Mouse (Mus musculus) hindbrain, embryonic 13.5 days (tissue): ENCODE results near the gene Trnp1. TPM values are rescaled to one million over a fixed set of nuclear protein-coding genes. Genes with fewer than 3 reads are reported as not detected.
A peak's percentile ranks its signal among the peaks of the same experiment; 100 is the strongest.

Experiments
- ATAC-seq: fragments of 200-750 bp; cut with Nextera tagmentation; 2 replicates; pipeline ENCODE4 v1.8.0; 2017; ENCODE audit warnings: moderate TSS enrichment; ENCODE audit not compliant: low FRiP score
- H3K27ac ChIP-seq: fragments of 300-500 bp; sonication (generic); 2 replicates; pipeline ENCODE4 v1.5.1; 2015; ENCODE audit warnings: inconsistent platforms, mild to moderate bottlenecking, moderate library complexity
- H3K27me3 ChIP-seq: fragments of 300-500 bp; sonication (generic); 2 replicates; pipeline ENCODE4 v1.6.1; 2015; ENCODE audit warnings: mild to moderate bottlenecking, inconsistent platforms
- H3K36me3 ChIP-seq: fragments of 300-500 bp; sonication (generic); 2 replicates; pipeline ENCODE4 v1.6.1; 2015; ENCODE audit warnings: mild to moderate bottlenecking, inconsistent platforms
- H3K4me1 ChIP-seq: fragments of 300-500 bp; sonication (generic); replicated peaks from 2 replicates; pipeline ENCODE4 v1.6.1; 2015; ENCODE audit warnings: inconsistent platforms
- H3K4me2 ChIP-seq: fragments of 300-500 bp; sonication (generic); 2 replicates; pipeline ENCODE4 v1.6.1; 2015; ENCODE audit warnings: inconsistent platforms, mild to moderate bottlenecking, moderate library complexity
- H3K4me3 ChIP-seq: fragments of 300-500 bp; sonication (generic); 2 replicates; pipeline ENCODE4 v1.5.1; 2015; ENCODE audit warnings: mild to moderate bottlenecking, inconsistent platforms
- H3K9ac ChIP-seq: fragments of 300-500 bp; sonication (generic); 2 replicates; pipeline ENCODE4 v1.6.1; 2015; ENCODE audit warnings: mild to moderate bottlenecking, inconsistent platforms
- H3K9me3 ChIP-seq: fragments of 300-500 bp; sonication (generic); 2 replicates; pipeline ENCODE4 v1.6.1; 2016; ENCODE audit warnings: inconsistent platforms
- WGBS: fragments of 180-500 bp; shearing (Covaris S2); methylation state at CpG from one replicate; pipeline ENCODE4 v1.1.7; 2015; 5-methylcytosine and 5-hydroxymethylcytosine counted together
- polyA plus RNA-seq: library from polyadenylated mRNA; unstranded; fragments of >200 nt; fragmentation: Nextera tagmentation; extraction: Ambion mirVana; gene quantifications from 2 replicates; pipeline ENCODE4 v1.2.1, GENCODE M21; 2015

The Trnp1 gene
- polyA plus RNA-seq, 1 experiment from 2014 or later: 3.9 TPM

DNA sequence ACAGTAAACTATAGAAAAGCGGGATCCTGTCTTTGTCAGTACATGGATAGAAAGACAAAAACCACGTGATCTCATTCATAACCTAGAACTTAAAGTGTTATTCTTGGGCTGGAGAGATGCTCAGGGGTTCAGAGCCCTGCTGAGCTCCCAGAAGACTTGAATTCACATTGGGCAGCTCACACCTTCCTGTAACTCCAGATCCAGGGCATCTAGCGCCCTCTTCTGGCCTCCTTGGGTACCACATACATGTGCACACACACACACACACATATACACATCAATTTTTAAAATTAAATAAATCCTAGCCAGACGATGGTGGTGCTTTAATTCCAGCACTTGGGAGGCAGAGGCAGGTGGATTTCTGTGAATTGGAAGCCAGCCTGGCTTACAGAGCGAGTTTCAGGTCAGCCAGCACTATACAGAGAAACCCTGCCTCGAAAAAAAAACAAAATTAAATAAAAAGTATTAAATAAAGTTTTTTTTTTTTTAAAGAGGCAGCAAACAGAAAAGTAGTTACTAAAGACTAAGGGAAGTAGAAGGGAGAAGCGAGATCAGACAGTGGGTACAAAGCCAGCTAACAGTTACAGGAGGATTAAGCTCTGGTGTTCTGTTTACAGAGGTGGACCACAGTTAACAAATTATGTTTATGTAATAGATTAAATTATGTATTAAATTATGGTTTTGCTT, 27.1 kb downstream of the Trnp1 start:
- H3K4me2 ChIP-seq: no peak overlapping the region
- H3K9me3 ChIP-seq: no peaks in the 10 kb centered on the region
- no peak overlapping the region for H3K4me3 ChIP-seq
- H3K4me1 ChIP-seq: peaks cover 15% of the 10 kb centered on the region
- no peak overlapping the region for H3K27ac ChIP-seq
- H3K27me3 ChIP-seq: peaks cover 31% of the 10 kb centered on the region
- 88% methylated on average over 7 of the region's 7 CpGs for WGBS
- H3K9ac ChIP-seq: no peak overlapping the region
- ATAC-seq: no peak
- H3K36me3 ChIP-seq: no peaks in the 10 kb centered on the region

DNA sequence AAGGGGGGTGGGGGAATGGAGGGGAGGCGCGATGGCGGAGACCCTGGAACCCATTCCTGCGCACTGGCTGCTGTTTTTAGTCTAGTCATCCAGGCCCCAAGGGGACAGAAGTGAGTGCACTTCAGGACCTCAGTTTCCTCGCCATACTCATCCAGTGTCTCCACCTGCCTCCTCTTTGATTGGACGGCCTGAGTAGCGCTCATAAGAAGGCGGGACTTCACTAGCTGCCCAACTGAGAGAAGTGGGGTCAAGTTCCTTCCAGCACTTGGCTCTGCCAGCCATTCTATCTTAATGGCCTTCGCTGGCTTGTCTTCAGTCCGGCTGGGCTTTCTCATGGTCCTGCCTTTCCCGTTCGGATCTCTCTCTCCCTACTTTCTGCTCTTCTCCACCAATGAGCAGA, 29.2 kb downstream of the Trnp1 start:
- WGBS: 21% methylated on average over 12 of the region's 12 CpGs
- no peaks in the 10 kb centered on the region for H3K36me3 ChIP-seq
- peaks cover 29% of the 10 kb centered on the region for H3K27me3 ChIP-seq
- H3K4me1 ChIP-seq: peaks cover 15% of the 10 kb centered on the region
- ATAC-seq: no peak
- H3K27ac ChIP-seq: no peak overlapping the region
- 0 out of 2 replicates have a peak overlapping the region, but pooled peaks have one; percentile 2 for H3K4me3 ChIP-seq
- 0 out of 2 replicates have a peak overlapping the region, but pooled peaks have one; percentile 17 for H3K4me2 ChIP-seq
- H3K9ac ChIP-seq: no peak overlapping the region
- H3K9me3 ChIP-seq: no peaks in the 10 kb centered on the region

DNA sequence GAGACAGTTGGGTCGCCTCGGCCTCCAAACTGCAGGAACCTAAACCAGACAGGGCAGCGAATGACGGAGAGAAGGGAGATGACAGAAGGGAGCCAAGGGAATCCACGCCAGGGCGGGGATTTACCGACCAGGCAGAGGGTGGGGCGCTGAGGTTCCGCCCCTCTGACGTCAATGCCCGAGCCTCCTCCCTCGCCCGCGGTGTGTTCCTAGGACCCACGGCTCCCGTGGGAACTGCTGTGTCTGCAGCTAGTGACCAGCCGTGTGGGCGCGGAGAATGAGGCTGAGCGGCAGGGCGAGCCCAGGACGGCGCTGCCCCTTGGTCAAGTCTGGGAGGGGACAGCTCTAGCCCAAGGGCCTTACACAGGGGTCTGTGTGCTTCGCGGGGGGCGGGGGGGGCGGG, 30.3 kb downstream of the Trnp1 start:
- no peak for ATAC-seq
- no peaks in the 10 kb centered on the region for H3K9me3 ChIP-seq
- H3K4me2 ChIP-seq: peak overlapping the region; percentile 91
- no peak overlapping the region for H3K27ac ChIP-seq
- H3K36me3 ChIP-seq: no peaks in the 10 kb centered on the region
- peaks cover 15% of the 10 kb centered on the region for H3K4me1 ChIP-seq
- peak overlapping the region; percentile 45 for H3K4me3 ChIP-seq
- WGBS: 0% methylated on average over 27 of the region's 27 CpGs
- peaks cover 29% of the 10 kb centered on the region for H3K27me3 ChIP-seq
- peak overlapping the region; percentile 70 for H3K9ac ChIP-seq

DNA sequence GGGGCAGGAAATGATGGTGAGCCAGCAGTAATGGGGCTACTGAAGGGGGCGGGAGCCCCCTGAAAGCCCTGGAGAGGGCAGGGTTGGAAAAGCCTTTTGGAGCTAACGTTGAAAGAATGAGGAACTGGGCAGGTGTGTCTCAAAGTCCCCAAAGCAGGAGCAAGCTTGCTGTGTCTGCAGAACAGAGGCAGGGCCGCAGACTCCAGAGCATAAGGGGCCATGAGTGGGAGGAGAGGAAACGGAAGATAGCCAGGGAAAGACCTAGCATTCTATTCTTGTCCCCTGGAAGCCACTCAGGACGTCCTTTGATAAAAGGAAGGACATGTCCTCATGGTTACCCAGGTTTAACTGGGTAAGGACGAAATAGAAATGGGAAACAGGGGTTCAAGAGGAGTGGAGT, 35.2 kb downstream of the Trnp1 start:
- Histone ChIP-seq H3K36me3 (no peaks in the 10 kb centered on the region), H3K9ac (no peak overlapping the region), H3K4me2 (no peak overlapping the region), H3K27me3 (peaks cover 9% of the 10 kb centered on the region; the same call in 1 of the 2 replicates), H3K4me1 (peaks cover 5% of the 10 kb centered on the region), H3K27ac (no peak overlapping the region), H3K4me3 (no peak overlapping the region), H3K9me3 (no peaks in the 10 kb centered on the region)
- no peak for ATAC-seq
- 66% methylated on average over 6 of the region's 6 CpGs for WGBS

DNA sequence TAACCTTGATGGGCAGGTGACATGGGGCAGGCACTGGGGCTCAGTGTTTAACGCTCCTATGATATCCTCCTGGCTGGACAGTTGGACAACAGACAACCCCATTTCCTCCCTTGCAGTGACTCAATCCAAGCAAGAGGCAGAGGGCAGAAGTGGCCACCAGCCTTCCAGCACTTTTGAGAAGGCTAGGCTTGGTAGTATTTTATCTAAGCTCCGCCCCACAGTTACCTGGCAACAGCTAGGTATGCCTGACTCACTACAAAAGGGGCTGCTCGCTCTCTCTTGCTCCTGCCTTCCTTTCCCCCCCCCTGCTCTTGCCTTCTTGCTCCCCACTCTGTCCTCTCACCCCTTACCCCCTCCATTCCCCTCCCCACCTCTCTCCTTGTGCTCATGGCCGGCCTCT, 37.0 kb downstream of the Trnp1 start:
- Histone ChIP-seq H3K36me3 (no peaks in the 10 kb centered on the region), H3K4me2 (no peak overlapping the region), H3K4me3 (no peak overlapping the region), H3K4me1 (no peaks in the 10 kb centered on the region), H3K9me3 (no peaks in the 10 kb centered on the region), H3K9ac (no peak overlapping the region), H3K27ac (no peak overlapping the region), H3K27me3 (no peaks in the 10 kb centered on the region)
- ATAC-seq: no peak
- WGBS: 70% methylated on average over 4 of the region's 4 CpGs

DNA sequence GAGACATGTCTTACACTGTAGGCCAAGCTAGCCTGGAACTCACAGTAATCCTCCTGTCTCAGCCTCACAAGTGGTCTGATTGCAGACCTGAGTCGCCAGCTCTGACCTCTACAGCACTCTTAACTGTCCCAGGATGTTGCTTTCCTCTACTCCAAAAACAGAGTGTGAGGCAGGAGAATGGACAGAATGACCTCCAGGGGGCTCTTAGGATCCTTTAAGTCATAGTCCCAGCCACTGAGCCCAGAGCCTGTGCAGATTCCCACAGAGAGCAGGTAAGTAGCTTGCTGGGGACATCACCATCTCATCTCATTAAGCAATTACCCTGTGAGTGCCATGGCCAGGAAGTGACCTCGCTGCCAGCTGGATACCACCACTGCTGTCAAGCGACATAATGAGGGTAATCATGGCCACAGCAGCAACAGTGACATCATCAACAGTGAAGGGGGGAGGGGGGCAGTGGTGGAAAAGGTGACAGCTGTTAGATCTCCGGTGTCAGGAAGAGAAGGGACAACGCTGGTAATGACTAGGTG, 37.5 kb downstream of the Trnp1 start:
- no peak for ATAC-seq
- 63% methylated on average over 5 of the region's 5 CpGs for WGBS
- Histone ChIP-seq H3K36me3 (no peaks in the 10 kb centered on the region), H3K4me2 (no peak overlapping the region), H3K4me3 (no peak overlapping the region), H3K27ac (no peak overlapping the region), H3K27me3 (no peaks in the 10 kb centered on the region), H3K9ac (no peak overlapping the region), H3K9me3 (no peaks in the 10 kb centered on the region), H3K4me1 (no peaks in the 10 kb centered on the region)

DNA sequence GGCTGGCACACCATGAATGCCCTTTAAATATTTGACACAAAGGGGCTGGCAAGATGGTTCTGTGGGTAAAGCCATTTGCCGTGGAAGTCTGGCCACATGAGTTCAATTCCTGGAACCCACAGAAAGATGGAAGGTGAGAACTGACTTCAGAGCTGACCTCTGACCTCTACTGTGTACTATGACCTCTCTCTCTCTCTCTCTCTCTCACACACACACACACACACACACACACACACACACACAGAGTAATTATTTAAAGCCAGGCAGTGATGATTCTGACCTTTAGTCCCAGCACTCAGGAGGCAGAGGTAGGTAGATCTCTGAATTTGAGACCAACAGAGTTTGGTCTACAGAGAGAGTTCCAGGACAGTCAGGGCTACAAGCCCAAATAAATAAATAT, 38.3 kb downstream of the Trnp1 start:
- Histone ChIP-seq H3K9ac (no peak overlapping the region), H3K4me2 (no peak overlapping the region), H3K4me3 (no peak overlapping the region), H3K27ac (no peak overlapping the region), H3K4me1 (no peaks in the 10 kb centered on the region), H3K27me3 (no peaks in the 10 kb centered on the region), H3K36me3 (no peaks in the 10 kb centered on the region), H3K9me3 (no peaks in the 10 kb centered on the region)
- no peak for ATAC-seq
- 93% methylated on average over 1 of the region's 1 CpGs for WGBS

DNA sequence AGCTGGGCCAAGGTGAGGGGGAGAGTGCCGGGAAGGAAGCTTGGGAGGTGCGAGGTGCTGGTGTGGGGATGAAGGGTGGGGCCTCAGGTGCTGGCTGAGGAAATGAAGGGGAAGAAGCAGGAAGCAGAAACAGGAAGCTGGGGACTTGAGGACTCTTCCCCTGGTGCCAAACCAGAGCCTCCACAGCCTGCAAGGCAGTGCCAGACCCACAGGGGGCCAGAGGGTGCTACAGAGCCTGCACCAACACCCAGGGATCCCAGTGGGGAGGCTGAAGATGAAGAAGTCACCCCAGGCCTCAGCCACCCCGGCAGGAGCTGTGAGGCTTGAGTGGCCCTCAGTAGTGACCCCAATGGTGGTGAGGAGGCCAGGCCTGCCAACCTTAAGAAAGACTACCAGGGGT, 40.3 kb downstream of the Trnp1 start:
- Histone ChIP-seq H3K4me3 (no peak overlapping the region), H3K4me1 (no peaks in the 10 kb centered on the region), H3K4me2 (no peak overlapping the region), H3K27me3 (no peaks in the 10 kb centered on the region), H3K27ac (no peak overlapping the region), H3K36me3 (no peaks in the 10 kb centered on the region), H3K9me3 (no peaks in the 10 kb centered on the region), H3K9ac (no peak overlapping the region)
- no peak for ATAC-seq
- WGBS: 86% methylated on average over 3 of the region's 3 CpGs

DNA sequence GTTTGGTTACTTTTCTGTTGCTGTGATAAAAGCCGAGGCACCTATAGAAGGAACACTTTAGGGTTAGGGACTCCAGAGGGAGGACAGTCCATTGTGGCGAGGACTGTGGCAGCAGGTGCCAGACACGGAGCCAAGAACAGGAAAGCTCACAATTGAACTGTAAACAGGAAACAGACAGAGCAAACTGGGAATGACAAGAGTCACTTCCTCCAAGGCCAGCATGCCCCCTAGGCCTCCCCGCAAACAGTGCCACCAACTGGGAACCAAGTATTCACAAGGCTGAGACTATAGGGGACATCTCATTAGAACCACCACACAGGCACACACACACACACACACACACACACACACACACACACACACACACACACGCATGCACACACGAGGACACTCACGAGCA, 45.9 kb downstream of the Trnp1 start:
- H3K4me1 ChIP-seq: peaks cover 9% of the 10 kb centered on the region
- no peak overlapping the region for H3K4me2 ChIP-seq
- H3K9ac ChIP-seq: no peak overlapping the region
- no peak for ATAC-seq
- no peaks in the 10 kb centered on the region for H3K27me3 ChIP-seq
- no peaks in the 10 kb centered on the region for H3K9me3 ChIP-seq
- no peaks in the 10 kb centered on the region for H3K36me3 ChIP-seq
- WGBS: 74% methylated on average over 7 of the region's 7 CpGs
- no peak overlapping the region for H3K4me3 ChIP-seq
- no peak overlapping the region for H3K27ac ChIP-seq

DNA sequence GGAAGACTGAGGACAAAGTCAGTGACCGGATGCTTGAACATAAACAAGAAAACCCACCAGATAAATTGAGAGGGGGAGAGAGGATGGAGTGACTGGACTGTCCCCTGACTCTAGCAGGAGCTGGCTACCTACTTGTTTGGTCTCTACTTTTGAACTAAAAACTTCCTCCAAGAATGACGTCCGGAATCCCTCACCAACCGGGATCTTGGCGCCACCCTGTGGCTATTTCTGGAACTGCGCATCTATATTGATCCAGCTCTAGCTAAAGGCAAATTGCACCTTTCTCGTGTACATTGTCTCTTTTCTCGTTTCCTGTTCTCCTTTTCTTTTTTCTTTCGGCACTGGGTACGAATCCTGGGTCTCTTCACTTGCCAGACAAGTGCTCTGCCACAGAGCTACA, 46.8 kb downstream of the Trnp1 start:
- no peak overlapping the region for H3K4me2 ChIP-seq
- H3K9me3 ChIP-seq: no peaks in the 10 kb centered on the region
- 10% methylated on average over 10 of the region's 10 CpGs for WGBS
- H3K27me3 ChIP-seq: 0 out of 2 replicates have a peak, but pooled peaks cover 2% of the 10 kb centered on the region
- H3K4me3 ChIP-seq: no peak overlapping the region
- H3K4me1 ChIP-seq: peaks cover 9% of the 10 kb centered on the region
- no peak overlapping the region for H3K27ac ChIP-seq
- no peaks in the 10 kb centered on the region for H3K36me3 ChIP-seq
- ATAC-seq: no peak
- no peak overlapping the region for H3K9ac ChIP-seq

DNA sequence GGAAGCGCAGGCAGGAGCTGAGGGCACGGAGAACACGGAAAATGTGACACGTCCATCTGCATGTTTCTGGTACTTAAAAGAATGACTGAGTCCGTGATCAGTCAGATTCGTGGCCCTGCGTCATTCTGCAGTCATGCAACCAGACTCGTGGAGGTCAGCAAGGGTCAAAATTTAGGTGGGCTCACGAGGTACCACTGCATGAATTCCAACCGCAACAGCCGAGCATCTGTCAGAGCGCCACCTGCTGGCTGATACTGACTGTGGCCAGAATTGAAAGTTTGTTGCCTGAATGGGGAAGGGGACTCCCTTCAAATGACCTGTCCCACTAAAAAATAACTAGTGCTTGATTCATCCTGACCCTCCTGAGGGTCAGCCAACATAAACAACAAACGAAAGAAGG, 48.6 kb downstream of the Trnp1 start:
- H3K27me3 ChIP-seq: 0 out of 2 replicates have a peak, but pooled peaks cover 6% of the 10 kb centered on the region
- H3K36me3 ChIP-seq: no peaks in the 10 kb centered on the region
- H3K27ac ChIP-seq: no peak overlapping the region
- H3K4me3 ChIP-seq: no peak overlapping the region
- H3K9me3 ChIP-seq: no peaks in the 10 kb centered on the region
- peaks cover 9% of the 10 kb centered on the region for H3K4me1 ChIP-seq
- H3K4me2 ChIP-seq: peak overlapping the region; percentile 32
- H3K9ac ChIP-seq: no peak overlapping the region
- no peak for ATAC-seq
- 19% methylated on average over 13 of the region's 13 CpGs for WGBS

DNA sequence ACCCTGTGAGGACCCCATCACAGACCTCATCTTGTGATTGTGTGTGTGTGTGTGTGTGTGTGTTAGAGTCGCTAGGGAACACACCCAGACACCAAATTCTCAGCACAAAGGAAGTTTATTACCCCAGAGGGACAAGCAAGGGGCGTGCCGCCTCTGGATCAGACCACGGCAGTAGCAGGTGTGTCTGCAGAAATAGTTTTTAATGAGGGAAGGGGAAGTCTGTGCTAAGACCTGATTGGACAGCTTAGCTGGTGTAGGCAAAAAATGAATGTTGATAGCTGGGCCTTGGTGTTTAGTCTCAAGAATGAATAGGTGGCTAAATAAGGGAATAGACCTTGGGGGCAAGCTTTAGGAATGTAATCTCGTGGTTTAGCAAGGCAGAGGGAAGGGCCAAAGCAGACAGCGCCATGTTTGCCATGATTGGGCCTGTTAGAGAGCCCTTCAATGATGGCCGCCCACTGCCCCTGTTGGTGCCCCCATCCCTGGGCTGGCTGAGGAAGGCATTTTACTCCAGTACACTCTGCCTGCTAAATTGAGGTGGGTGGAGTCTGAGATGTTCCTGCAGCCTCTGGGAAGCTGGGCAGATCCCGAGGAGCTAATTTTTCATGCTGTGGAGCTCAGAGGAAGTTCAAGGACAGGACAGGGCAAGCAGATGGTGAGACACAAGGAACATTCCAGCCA, 49.5 kb downstream of the Trnp1 start:
- Histone ChIP-seq H3K4me3 (no peak overlapping the region), H3K9me3 (no peaks in the 10 kb centered on the region), H3K4me2 (no peak overlapping the region), H3K27me3 (0 out of 2 replicates have a peak, but pooled peaks cover 6% of the 10 kb centered on the region), H3K4me1 (peaks cover 9% of the 10 kb centered on the region), H3K36me3 (no peaks in the 10 kb centered on the region), H3K27ac (no peak overlapping the region), H3K9ac (peak overlapping the region; percentile 13; the same call in 1 of the 2 replicates)
- ATAC-seq: no peak
- WGBS: 61% methylated on average over 8 of the region's 8 CpGs
